Mouse (Mus musculus) liver, embryonic 15.5 days (tissue): ENCODE results near the gene Tubgcp2. TPM values are rescaled to one million over a fixed set of nuclear protein-coding genes. Genes with fewer than 3 reads are reported as not detected.

ENCODE experiments used
- ATAC-seq: fragments of 200-750 bp; cut with Nextera tagmentation; 2 replicates; pipeline ENCODE4 v1.8.0; 2017; ENCODE audit warnings: moderate number of reproducible peaks, mild to moderate bottlenecking, moderate library complexity; ENCODE audit not compliant: insufficient read depth
- H3K27ac ChIP-seq: fragments of 300-500 bp; sonication (generic); replicated peaks from 2 replicates; pipeline ENCODE4 v1.5.1; 2015; ENCODE audit warnings: mild to moderate bottlenecking, inconsistent platforms
- H3K27me3 ChIP-seq: fragments of 300-500 bp; sonication (generic); 2 replicates; pipeline ENCODE4 v1.6.1; 2015; ENCODE audit warnings: mild to moderate bottlenecking, inconsistent platforms
- H3K36me3 ChIP-seq: fragments of 300-500 bp; sonication (generic); replicated peaks from 2 replicates; pipeline ENCODE4 v1.6.1; 2015; ENCODE audit warnings: moderate library complexity, mild to moderate bottlenecking, inconsistent platforms
- H3K4me1 ChIP-seq: fragments of 300-500 bp; sonication (generic); replicated peaks from 2 replicates; pipeline ENCODE4 v1.6.1; 2015; ENCODE audit warnings: inconsistent platforms
- H3K4me2 ChIP-seq: fragments of 300-500 bp; sonication (generic); 2 replicates; pipeline ENCODE4 v1.6.1; 2015; ENCODE audit warnings: moderate library complexity, mild to moderate bottlenecking, inconsistent platforms
- H3K4me3 ChIP-seq: fragments of 300-500 bp; sonication (generic); replicated peaks from 2 replicates; pipeline ENCODE4 v1.5.1; 2015; ENCODE audit warnings: mild to moderate bottlenecking, inconsistent platforms
- H3K9ac ChIP-seq: fragments of 300-500 bp; sonication (generic); 2 replicates; pipeline ENCODE4 v1.6.1; 2015; ENCODE audit warnings: moderate library complexity, mild to moderate bottlenecking, inconsistent platforms
- H3K9me3 ChIP-seq: fragments of 300-500 bp; sonication (generic); replicated peaks from 2 replicates; pipeline ENCODE4 v1.6.1; 2016; ENCODE audit warnings: inconsistent platforms
- WGBS: fragments of 180-500 bp; shearing (Covaris S2); methylation state at CpG from one replicate; pipeline ENCODE4 v1.1.7; 2015; ENCODE audit warnings: mixed read lengths; ENCODE audit not compliant: insufficient replicate concordance; 5-methylcytosine and 5-hydroxymethylcytosine counted together
- polyA plus RNA-seq: library from polyadenylated mRNA; unstranded; fragments of >200 nt; fragmentation: Nextera tagmentation; extraction: Ambion mirVana; gene quantifications from 2 replicates; pipeline ENCODE4 v1.2.1, GENCODE M21; 2015

The Tubgcp2 gene
- polyA plus RNA-seq, 1 experiment from 2014 or later: 21.4 TPM

DNA sequence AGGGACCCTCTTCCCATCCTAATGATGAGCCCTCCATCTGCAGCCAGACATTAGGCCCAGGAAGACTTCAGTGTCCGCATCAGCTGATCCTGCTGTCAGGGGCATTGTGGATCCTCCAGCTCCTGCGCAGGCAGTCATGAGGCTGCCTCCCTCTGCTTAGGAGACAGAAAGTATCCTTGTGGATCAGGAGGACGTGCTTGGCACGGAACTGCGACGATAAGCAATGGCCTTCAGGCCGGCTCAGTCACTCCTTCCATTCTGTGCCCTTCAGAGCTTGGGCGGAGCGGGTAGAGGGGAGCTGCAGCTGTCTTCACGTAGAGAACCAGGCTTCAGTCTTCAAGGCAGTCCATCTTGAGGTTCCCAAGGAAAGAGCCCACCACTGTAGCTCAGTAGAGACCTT, 75.3 kb downstream of the Tubgcp2 start:
- Histone ChIP-seq H3K27me3 (peaks cover 18% of the 10 kb centered on the region), H3K9ac (no peak overlapping the region), H3K9me3 (no peaks in the 10 kb centered on the region), H3K4me3 (no peak overlapping the region), H3K36me3 (no peaks in the 10 kb centered on the region), H3K4me1 (peaks cover 3% of the 10 kb centered on the region), H3K4me2 (no peak overlapping the region), H3K27ac (no peak overlapping the region)
- WGBS: 72% methylated on average over 10 of the region's 10 CpGs
- ATAC-seq: no peak

DNA sequence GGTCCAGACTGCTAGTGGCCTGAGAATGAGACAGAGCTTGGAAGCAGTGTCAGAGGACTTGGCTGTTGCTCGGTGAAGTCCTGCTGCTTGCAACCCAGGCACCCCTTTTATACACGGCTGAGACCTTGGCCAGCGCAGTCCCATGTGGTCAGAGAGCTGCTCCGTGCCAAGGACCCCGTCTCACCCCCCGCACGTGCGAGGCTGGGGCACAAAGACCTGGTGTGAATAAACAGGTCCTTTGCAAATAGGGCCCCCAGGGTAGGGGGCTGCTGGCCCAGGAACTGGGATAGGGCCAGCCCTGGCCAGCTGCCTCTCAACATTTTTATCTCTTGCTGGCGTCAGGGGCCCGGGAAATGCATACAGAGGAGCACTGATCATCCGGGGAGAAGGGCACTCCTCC, 78.5 kb downstream of the Tubgcp2 start:
- H3K27me3 ChIP-seq: peaks cover 18% of the 10 kb centered on the region
- H3K9ac ChIP-seq: no peak overlapping the region
- H3K27ac ChIP-seq: no peak overlapping the region
- no peak for ATAC-seq
- 41% methylated on average over 11 of the region's 11 CpGs for WGBS
- no peaks in the 10 kb centered on the region for H3K9me3 ChIP-seq
- H3K4me3 ChIP-seq: no peak overlapping the region
- no peaks in the 10 kb centered on the region for H3K36me3 ChIP-seq
- no peak overlapping the region for H3K4me2 ChIP-seq
- H3K4me1 ChIP-seq: peaks cover 15% of the 10 kb centered on the region

DNA sequence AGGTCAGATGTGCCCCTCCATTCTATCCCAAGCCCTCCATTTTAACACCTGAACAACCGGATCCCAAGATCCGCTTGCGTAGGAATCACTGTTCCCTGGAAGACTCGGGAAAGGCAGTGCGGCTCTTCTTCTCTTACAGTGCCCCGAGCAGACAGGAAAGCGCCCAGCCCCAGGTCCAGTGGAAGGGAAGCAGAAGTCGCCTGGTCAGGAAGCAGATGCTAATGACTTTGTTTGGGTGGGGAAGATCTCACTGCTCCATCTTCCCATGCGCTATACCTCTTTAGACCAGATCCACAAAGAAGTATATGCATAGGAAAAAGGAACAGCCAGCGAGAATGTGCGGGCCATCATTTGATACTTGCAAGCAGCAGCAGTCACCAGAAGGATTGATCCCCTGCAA, 79.0 kb downstream of the Tubgcp2 start:
- ATAC-seq: no peak
- Histone ChIP-seq H3K9me3 (no peaks in the 10 kb centered on the region), H3K4me1 (peaks cover 15% of the 10 kb centered on the region), H3K4me3 (no peak overlapping the region), H3K9ac (no peak overlapping the region), H3K27me3 (peaks cover 18% of the 10 kb centered on the region), H3K36me3 (no peaks in the 10 kb centered on the region), H3K27ac (no peak overlapping the region), H3K4me2 (no peak overlapping the region)
- WGBS: 11% methylated on average over 11 of the region's 11 CpGs

DNA sequence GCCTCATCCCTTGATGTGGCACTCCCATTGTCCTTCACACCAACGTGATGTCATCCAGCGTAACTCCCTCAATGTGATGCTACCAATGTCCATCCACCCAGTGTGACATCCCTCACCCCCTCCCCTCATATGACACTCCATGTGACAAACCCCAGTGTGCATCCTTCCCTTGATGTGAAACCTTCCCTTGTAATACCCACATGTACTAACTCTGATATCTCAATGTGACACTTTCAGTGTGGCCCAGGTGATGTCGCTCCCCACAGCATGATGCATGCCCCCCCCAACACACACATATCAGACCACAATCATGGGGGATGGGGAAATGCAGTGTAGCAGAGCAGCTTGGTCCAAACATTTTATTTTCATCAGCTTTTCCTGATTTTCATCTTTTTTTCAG, 79.8 kb downstream of the Tubgcp2 start:
- Histone ChIP-seq H3K27me3 (peaks cover 18% of the 10 kb centered on the region), H3K36me3 (no peaks in the 10 kb centered on the region), H3K9me3 (no peaks in the 10 kb centered on the region), H3K9ac (no peak overlapping the region), H3K4me2 (no peak overlapping the region), H3K27ac (no peak overlapping the region), H3K4me1 (peaks cover 15% of the 10 kb centered on the region), H3K4me3 (no peak overlapping the region)
- 65% methylated on average over 3 of the region's 3 CpGs for WGBS
- no peak for ATAC-seq

DNA sequence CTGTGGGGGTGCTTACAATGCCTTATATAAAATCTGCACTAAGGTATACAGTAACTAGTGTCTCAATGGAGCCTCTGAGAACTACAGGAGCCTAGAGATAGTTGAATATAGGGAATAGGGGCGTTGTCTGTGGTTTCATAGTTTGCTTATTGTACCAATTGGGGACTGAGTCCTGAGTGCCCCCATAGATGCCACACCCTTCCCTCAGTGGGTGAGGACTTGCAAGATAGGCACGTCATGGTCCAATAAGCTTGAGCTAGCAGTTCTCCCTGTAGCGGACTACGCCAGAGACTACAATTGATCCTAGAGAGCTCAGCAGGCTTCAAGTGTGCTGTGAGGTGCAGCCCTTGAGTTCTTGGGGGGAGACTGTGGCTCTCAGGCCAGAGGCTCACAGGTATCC, 81.0 kb downstream of the Tubgcp2 start:
- H3K4me2 ChIP-seq: no peak overlapping the region
- no peak overlapping the region for H3K9ac ChIP-seq
- H3K4me3 ChIP-seq: no peak overlapping the region
- peak; percentile 58 for ATAC-seq
- no peaks in the 10 kb centered on the region for H3K9me3 ChIP-seq
- H3K27me3 ChIP-seq: peaks cover 18% of the 10 kb centered on the region
- WGBS: 28% methylated on average over 4 of the region's 4 CpGs
- no peak overlapping the region for H3K27ac ChIP-seq
- peaks cover 23% of the 10 kb centered on the region for H3K4me1 ChIP-seq
- no peaks in the 10 kb centered on the region for H3K36me3 ChIP-seq

DNA sequence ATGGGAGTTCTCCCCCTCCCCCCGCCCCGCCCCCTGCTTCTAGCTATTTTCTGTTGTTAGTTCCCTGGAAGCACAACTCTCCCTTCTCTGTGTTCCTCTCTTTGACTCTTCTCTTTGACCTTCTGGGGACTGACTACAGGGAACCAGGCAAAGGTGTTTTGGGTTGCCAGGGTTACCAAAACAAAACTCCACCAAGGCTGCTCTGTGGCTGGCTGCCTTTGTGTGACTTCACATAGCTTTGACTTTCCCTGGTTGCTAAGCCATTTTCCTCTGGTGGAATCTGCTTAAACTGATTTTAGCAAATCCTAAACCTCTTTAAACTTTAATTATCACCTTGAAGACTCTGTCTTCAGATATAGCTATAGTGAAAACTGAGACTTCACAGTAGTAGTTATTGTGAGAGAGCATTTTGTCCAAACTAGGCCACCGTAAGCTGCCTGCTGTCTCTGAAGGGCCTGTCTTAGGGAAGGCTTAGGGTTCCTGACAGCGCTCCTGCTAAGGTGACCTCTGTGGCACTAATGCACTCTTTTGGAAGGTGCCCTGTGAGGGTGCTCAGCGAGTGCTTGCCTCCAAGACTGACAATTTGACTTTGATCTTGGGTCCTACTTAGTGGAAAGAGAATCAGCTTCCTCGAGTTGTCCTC, 84.4 kb downstream of the Tubgcp2 start:
- H3K4me3 ChIP-seq: no peak overlapping the region
- H3K4me2 ChIP-seq: no peak overlapping the region; the same call in 1 of the 2 replicates

DNA sequence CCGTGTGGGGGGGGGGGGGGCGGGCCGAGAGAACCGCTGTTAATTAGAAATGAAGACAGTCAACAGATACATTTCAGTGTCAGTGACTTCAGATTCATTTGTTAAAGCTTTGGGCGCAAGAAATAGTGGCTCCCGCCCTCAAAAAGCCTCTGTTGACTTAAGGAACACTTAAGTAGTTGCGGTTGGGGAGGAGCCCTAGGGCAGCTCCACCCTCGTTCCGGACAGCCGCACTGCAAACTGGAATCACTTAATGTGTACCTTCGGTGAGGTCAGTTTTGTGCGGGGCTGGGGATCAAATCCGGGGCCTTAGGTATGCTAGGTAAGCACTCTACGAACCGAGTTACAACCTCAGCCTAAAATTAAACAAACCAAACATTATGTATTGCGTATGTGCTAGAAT, 85.4 kb downstream of the Tubgcp2 start:
- 3% methylated on average over 15 of the region's 16 CpGs for WGBS
- H3K4me2 ChIP-seq: peak overlapping the region; percentile 91
- H3K9me3 ChIP-seq: no peaks in the 10 kb centered on the region
- H3K9ac ChIP-seq: peak overlapping the region; percentile 46; the same call in 1 of the 2 replicates
- H3K4me1 ChIP-seq: peaks cover 28% of the 10 kb centered on the region
- peak overlapping the region; percentile 64 for H3K4me3 ChIP-seq
- ATAC-seq: no peak
- no peaks in the 10 kb centered on the region for H3K36me3 ChIP-seq
- H3K27ac ChIP-seq: no peak overlapping the region
- H3K27me3 ChIP-seq: peaks cover 35% of the 10 kb centered on the region

More for the DNA sequence above, 84.4 kb downstream of the Tubgcp2 start:
- 72% methylated on average over 6 of the region's 6 CpGs for WGBS
- Histone ChIP-seq H3K9ac (no peak overlapping the region), H3K4me1 (peaks cover 31% of the 10 kb centered on the region), H3K9me3 (no peaks in the 10 kb centered on the region), H3K36me3 (no peaks in the 10 kb centered on the region), H3K27me3 (peaks cover 29% of the 10 kb centered on the region), H3K27ac (no peak overlapping the region)
- ATAC-seq: no peak

DNA sequence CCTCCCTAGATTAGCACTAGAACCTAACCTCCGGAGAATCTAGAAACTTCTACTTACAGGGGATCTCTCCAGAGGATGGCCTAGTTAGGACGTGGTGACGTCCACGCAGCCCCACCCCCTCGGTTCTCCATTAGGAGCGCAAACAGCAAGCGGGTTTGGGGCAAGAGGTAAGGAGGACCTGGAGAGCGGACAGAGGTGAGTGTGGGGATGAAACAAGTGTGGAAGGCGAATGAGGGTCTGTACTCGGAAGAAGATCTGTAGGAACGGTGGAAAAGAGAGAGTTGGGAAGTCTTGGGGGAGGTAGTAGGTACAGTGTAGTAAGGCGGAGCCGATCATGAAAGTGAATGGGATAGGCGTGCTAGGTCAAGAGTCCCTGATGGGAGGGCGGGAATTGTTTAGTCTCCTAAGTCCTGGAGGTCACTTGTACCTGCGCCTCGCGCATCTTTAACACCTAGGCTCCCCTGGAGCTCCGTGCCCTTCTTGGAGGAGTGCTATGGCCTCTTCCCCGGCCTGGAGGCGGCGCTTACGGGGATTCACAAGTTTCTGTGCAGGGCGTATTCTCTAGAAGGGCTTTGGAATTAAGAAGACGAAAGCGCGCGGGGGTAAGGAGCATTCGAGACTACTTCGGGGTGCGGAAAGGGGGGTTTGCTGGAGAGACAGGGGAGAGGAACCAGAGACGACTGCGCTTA, 86.0 kb downstream of the Tubgcp2 start:
- under 1% methylated on average over 33 of the region's 33 CpGs for WGBS
- no peak overlapping the region; the same call in 1 of the 2 replicates for H3K27ac ChIP-seq
- peak overlapping the region; percentile 64 for H3K4me3 ChIP-seq
- H3K36me3 ChIP-seq: no peaks in the 10 kb centered on the region
- peak overlapping the region; percentile 91 for H3K4me2 ChIP-seq
- peaks cover 42% of the 10 kb centered on the region for H3K27me3 ChIP-seq
- H3K9ac ChIP-seq: peak overlapping the region; percentile 46; the same call in 1 of the 2 replicates
- peaks cover 21% of the 10 kb centered on the region for H3K4me1 ChIP-seq
- peak; percentile 77 for ATAC-seq
- no peaks in the 10 kb centered on the region for H3K9me3 ChIP-seq

DNA sequence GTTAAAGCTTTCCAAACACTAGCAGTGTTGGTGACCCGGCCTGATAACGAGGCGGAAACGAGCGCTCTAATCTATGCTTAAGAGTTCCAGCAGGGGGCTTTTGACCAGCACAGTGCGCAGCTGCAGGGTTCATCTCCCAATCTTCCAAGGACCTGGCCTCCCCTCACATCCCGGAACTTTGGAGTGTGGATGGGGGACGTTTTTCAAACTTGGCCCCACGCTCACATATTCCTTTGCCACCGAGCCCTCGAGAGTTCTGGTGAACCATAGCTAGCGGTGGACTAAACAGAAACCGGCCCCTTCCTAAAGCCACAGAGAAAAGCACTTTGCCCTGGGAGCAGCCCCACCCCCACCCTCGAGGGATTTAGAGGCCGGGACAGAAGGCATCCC, 86.6 kb downstream of the Tubgcp2 start:
- Histone ChIP-seq H3K4me1 (peaks cover 16% of the 10 kb centered on the region), H3K4me2 (peak overlapping the region; percentile 91), H3K9ac (peak overlapping the region; percentile 46; the same call in 1 of the 2 replicates), H3K9me3 (no peaks in the 10 kb centered on the region), H3K27me3 (peaks cover 47% of the 10 kb centered on the region), H3K4me3 (peak overlapping the region; percentile 64), H3K36me3 (no peaks in the 10 kb centered on the region), H3K27ac (no peak overlapping the region)
- ATAC-seq: peak; percentile 51; the same call in 1 of the 2 replicates
- WGBS: under 1% methylated on average over 15 of the region's 15 CpGs

DNA sequence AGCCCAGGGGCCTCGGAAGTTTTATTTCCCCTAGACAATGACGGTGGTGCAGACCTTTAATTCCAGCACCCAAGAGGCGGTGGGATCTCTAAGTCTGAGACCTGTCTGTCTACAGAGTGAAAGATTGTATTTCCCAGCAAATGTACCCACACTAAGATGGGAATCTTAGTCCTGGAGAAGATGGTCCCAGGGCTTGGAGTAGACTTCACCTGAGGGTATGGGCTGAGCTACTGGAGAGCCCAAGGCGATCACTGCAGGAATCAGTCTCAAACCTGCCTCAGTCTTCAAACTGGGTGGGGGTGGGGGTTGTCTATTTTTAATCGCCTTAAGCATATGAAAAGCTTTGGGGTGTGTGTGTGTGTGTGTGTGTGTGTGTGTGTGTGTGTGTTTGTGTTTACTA, 90.4 kb downstream of the Tubgcp2 start:
- 29% methylated on average over 5 of the region's 5 CpGs for WGBS

More for the DNA sequence above, 90.4 kb downstream of the Tubgcp2 start:
- Histone ChIP-seq H3K4me3 (no peak overlapping the region), H3K4me2 (no peak overlapping the region), H3K4me1 (peaks cover 13% of the 10 kb centered on the region), H3K9ac (no peak overlapping the region), H3K9me3 (no peaks in the 10 kb centered on the region), H3K27me3 (peaks cover 85% of the 10 kb centered on the region), H3K36me3 (no peaks in the 10 kb centered on the region), H3K27ac (no peak overlapping the region)
- no peak for ATAC-seq
